Mouse (Mus musculus): Measurements from ENCODE around the gene Vps33a.

Vps33a gene

DNA sequence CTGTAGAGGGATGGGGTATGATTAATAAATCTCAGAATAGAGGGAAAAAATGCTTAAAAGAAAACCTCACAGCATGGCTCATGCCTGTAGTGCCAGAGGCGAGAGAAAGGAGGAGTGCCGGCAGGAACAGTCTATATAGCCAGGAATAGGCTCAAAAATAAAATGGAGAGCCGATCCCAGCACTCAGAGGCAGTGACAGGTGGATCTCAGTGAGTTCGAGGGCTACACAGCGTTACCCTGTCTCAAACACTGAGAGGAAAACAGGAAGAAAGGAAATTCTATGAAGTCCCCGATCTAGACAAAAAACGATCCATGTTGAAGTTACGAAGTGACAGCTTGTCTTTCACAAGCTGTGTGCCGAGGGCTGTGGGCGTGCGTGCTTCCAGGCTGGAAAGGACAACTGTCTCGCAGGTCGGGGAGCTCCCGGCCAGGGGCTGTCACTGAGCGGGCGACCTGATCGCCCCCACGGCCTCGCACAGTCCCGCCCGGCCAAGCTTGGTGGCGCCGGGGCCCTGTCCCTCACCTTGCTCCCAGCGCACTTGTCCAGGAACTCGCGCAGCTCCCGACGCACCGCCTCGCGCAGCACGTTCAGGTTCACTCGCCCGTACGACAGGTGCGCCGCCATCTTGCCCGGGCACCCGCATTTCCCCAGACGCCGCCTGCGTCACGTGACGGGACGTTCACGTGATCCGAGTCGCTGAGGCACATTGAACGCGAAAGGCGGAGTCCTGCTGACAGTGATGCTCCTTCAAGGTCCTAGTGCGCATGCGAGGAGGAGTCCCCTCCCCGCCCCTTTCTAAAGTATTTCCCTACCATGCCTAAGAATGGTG, at the start of gene Vps33a:
Vps33a (minus strand) TSS at position 682 of the 830 bp plus-strand sequence.
- peak; percentile 100 for DNase-seq

GRCm38 (mm10) chr5:123622421-123622820, 49.6 kb upstream of the Vps33a start:
- peak; percentile 81 for DNase-seq

DNA sequence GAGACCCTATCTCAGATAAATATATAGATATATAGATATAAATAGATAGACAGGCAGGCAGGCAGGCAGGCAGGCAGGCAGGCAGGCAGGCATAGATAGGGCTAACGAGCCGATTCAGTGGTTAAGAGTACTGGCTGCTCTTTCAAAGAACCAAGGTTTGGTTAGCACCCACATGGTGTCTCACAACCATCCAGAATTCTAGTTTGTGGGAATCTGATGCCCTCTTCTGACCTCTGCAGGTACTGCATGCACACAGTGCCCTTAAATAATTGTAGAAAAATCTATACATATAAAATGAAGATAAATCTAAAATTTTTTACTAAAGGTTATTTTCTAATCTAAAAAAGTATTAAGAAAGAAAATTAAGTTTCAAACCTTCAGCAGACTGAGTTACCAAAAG, 45.7 kb upstream of the Vps33a start:
- DNase-seq: peak; percentile 60

DNA sequence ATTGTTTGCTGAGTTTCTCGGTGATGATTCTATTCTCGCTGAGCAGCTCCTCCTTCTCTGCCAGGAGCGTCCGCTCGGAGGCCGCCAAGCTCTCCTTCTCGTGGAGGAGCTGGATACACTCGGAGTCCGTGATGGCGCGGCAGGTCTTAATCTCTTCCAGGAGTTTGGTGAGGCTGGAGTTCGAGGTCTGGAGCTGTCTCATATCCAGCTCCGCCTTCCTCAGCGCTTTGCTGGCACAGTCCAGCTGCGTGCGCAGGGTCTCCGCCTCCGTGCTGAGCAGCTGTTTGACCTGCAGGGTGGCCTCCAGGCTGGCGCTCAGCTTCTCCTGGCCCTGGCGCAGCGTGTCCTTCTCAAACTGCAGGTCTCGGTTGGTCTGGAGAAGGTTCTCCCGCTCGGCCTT, 41.4 kb upstream of the Vps33a start:
- peak; percentile 90 for DNase-seq

- peak; percentile 94 for DNase-seq
Observed at GRCm38 (mm10) chr5:123609843-123610242, 37.0 kb upstream of the Vps33a start.

GRCm38 (mm10) chr5:123609416-123609815, 36.6 kb upstream of the Vps33a start:
- peak; percentile 64 for DNase-seq

DNA sequence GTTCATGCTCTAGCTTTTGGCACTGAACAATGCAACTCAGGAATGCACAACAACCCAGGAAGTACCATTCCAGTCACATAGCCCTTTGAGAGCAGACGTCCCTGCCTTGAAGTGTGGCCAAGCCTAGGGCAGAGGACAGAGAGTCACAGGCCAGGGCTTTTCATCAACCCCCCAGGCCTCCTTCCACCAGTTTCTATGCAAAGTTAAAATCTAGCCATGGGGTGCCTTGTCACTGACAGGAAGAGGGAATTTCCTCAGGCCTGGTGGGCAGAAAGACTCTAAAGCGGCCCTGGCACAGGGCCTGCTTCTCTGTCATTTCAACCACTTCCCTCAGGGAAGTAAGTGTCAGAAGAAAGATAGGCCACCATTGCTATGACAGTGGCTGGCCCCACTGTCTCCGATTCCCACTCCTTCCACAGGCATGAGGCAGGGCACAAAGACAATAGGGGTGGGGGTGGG, 34.4 kb upstream of the Vps33a start:
- DNase-seq: peak; percentile 71

DNA sequence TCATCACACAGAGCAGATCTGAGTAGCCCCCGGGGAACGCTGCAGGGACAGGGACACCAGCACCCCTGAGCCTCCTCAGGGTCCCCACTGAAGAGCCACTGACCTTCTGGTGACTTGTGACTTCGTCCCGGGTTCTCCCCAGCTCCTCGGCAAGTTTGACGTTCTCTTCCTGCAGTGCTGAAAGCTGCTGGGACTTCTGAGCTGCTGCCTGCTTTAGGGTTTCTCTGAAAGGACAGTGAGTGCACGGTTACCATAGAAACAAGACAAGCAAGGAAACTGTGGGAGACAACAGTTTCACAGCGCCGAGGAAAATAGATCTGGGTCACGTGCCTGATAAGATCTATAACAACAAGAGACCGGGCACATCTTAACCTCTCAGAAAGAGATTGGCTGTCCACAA, 30.7 kb upstream of the Vps33a start:
- DNase-seq: peak; percentile 96

DNA sequence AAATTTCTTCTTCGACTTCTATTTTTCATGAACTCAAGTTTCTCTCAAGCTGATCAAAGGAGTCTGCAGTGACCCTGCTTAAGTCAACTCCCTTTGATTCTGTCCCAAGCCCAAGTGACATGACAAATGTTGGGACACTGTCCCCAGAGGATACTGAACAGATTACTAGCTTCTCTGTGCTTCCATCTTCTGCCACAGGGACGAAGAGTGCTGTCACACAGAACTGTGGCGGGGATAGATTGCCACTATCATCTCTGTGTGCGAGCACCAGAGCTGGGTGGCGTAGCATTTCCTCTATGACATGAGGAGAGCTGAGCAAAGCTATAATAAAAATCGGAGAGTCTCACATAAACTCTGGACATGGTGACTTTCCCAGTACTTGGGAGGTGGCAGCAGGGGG, 29.3 kb upstream of the Vps33a start:
- peak; percentile 83 for DNase-seq

GRCm38 (mm10) chr5:123599319-123599718, 26.5 kb upstream of the Vps33a start:
- DNase-seq: peak; percentile 87

DNA sequence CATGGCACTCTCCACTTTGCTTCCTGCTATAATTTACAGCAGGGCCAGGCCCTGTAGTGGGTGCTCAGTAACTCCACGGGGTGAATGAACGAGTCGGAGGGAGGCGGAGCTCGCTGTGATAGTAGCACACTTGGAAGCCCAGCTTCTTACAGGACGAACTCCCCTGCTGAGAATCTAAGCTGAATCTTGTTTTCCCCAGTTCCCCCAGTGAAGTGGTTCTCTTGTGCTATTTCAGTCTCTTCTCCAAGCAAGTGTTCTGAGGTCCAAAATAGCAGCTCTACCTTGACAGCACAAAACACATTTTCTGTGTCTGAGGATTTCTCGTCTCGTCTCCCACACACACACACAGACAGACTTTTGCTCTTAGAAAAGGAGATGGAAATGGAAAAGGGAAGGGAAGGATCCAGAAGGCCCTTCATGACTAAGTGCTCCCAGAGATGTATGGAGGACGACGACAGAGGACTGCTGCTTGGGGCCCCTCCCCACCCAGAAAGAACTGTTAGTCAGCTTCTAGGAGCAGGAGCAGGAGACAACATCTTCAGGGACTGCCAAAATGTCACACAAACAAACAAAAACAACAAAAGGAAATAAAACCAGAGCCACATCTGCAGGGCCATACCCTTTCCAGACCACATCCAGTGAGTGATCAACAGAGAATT, 20.9 kb upstream of the Vps33a start:
- peak; percentile 88 for DNase-seq

- peak; percentile 91 for DNase-seq
Observed at GRCm38 (mm10) chr5:123580043-123580442, 7.2 kb upstream of the Vps33a start.

GRCm38 (mm10) chr5:123576696-123577095, 3.9 kb upstream of the Vps33a start:
- no peak for DNase-seq

DNA sequence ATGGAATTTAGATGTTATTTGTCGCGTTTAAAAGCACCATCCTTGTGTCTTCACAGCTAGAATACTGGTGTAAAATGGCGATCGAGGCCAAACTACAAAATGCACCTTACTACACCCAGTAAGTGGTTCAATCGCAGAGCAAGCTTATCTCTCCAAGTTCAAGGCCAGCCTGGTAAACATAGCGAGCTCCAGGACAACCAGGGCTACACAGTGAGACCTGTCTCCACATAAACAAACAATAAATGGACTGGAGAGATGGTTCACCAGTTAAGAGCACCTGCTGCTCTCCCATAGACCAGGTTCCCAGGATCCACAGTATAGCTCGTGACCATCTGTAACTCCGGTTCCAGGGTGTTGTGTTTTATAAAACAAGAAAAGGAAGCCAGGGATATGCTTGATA, 524 bp upstream of the Vps33a start:
- DNase-seq: no peak

DNA sequence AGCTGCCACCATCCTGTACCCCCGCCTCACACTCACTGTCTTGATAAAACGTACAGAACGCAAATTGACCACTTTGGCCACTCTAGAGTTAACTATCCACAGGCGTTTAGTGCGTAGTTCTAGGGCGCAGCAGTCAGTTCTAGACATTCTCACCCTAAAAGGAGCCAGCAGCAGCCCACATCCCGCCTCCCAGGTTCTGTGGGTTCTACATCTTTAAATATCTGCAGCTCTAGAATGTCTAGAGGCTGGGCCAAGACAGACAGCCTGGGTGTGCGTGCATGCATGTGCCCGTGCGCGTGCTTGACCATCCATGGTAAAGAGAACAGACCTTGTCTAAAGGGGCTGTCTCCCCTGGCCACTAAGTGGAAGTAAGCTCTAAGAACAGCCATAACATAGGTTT, 11.7 kb downstream of the Vps33a start:
- DNase-seq: peak; percentile 23

DNA sequence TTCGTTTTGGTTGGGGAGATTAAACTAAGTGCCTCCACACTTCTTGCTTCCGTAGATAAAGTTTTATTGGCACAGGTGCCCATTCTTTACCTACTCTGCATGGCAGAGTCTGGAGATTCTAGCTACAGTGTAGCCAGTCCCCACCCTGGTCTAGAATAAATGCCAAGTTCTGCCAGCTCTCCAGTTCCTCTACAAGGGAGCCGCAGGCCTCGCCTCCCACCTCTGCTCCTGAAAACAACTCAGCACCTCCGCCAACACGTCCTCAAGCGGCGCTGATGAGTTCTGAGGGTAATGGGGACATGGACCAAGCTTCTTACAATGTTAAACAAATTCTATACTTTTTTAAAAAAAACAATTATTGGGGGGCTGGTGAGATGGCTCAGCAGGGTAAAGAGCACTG, 13.2 kb downstream of the Vps33a start:
- peak; percentile 34 for DNase-seq

DNA sequence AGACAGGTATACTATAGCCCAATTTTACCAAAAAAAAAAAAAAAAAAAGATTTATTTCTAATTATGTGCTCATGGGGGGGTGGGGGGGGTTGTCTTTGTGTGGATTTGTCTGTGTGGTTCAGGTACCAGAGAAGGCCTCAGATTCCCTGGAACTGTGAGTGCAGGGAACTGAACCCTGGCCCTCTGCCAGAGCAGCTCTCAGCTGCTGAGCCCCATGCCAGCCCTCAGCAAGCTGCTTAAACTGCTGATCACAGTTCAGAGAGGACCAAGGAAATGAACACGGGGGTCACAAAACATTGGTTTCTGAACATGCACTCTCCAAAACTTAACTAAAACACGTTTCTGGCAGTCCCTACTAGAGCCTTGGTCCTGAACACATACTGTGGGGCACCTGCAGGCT, 16.4 kb downstream of the Vps33a start:
- peak; percentile 92 for DNase-seq

GRCm38 (mm10) chr5:123555693-123556092, 17.1 kb downstream of the Vps33a start:
- peak; percentile 85 for DNase-seq

DNA sequence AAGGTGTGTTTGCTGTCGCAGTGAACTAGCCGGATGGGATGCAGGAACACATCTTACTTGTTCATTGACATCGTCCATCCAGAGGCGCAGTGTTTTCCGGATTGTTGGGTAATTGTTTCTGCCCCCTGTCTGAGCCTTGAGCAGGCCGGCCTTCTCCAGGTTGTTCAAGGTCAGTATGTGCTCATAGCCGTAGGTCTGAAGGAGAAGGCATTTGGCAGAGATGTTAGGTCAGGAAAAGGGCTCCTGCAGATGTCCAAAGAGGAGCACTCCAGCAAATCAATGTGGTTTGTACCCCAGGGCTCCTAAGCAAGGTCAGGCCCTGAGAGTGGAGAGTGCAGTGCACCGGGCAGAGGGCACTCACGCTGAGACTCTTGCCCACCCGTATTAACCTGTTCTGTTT, 39.0 kb downstream of the Vps33a start:
- peak; percentile 75 for DNase-seq

GRCm38 (mm10) chr5:123530056-123530455, 42.8 kb downstream of the Vps33a start:
- DNase-seq: peak; percentile 79

DNA sequence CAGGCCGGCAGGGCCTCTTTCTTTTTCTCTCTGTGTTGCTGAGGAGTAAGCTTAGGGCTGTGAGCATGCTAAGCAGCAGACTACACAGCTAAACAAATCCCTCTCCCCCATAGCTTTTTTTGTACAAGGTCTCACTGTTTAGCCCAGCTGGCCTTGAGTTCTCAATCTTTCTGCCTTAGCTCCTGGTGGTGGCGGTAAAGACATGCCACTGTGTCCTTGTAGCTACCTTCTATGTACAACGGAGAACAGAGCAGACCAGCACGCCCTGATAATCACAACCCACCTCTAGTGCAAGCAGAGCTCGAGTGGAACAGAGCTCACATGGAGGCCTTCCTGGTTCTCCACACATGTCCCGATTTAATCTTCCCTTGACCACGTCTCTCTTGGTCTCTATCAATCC, 44.2 kb downstream of the Vps33a start:
- DNase-seq: peak; percentile 84

DNA sequence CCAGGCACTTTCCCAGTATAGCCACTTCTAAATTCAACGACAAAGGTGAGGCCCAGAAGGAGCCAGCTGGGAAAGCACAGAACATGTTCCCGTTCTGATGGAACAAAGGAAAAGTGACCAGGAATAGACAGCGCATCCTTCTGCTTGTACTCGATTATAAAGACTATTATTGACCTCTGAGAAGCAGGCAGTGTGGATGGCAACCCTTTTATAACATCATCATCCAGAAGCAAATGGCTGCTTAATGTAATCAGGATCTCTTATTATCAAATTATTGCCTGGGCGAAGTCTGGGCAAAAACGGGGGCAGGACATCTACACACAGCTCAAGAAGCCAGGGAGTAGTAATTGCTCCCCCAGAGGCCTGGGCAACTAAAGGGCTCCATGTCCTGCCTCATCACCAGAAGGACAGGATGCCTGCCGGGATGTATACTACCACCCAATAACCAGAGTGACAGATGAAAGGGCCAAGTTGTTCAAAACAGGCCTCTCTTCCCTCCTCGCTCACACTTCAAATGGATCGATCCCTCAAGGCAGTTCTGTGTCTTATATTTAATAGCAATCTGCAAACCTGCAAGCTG, 46.8 kb downstream of the Vps33a start:
- peak; percentile 71 for DNase-seq

GRCm38 (mm10) chr5:123525281-123525680, 47.6 kb downstream of the Vps33a start, which contains the start of gene Gm49027:
TSS of gene Gm49027 (minus strand) at chr5:123525488.
- DNase-seq: peak; percentile 85

DNA sequence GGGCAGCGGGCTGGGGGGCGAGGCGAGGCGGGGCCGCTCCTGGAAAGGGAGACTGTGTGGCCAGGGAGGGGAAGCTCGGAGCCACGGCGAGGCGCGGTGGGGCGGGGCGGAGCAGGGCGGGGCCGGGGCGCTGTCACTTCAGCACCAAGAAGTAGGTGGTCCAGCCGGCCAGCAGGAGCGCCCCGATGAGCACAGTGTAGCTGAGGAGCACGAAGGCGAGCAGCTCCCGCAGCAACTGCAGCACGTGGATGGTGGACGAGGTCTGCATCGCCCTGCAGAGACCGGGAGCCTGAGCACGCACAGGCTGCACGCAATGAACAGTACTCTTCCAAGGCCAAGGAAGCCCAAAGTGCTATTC, 48.5 kb downstream of the Vps33a start:
- DNase-seq: no peak

Measured in heart, adult 11 months (tissue).